Mouse (Mus musculus) layer of hippocampus, adult 2 months (tissue): ENCODE data around the gene Txndc16. TPM values are rescaled to one million over a fixed set of nuclear protein-coding genes. Genes with fewer than 3 reads are reported as not detected.

Experiments used
- DNase-seq, 2 experiments: peaks; one replicate each; pipeline ENCODE4 v3.0.0; 2022; ENCODE audit warnings: low spot score in 2 of 2
- H3K27ac ChIP-seq: fragments of 200-600 bp; 2 replicates; pipeline ENCODE4 v1.8.1; 2022
- H3K4me3 ChIP-seq: fragments of 200-600 bp; 2 replicates; pipeline ENCODE4 v1.8.1; 2022; ENCODE audit warnings: mild to moderate bottlenecking
- CTCF ChIP-seq: fragments of 200-600 bp; conservative IDR thresholded peaks from 2 replicates; pipeline ENCODE4 v1.8.1; 2022; ENCODE audit warnings: antibody characterized with exemption, mild to moderate bottlenecking, moderate library complexity
- total RNA-seq, 2 experiments: library from RNA; stranded (reverse); gene quantifications; 2 replicates each; pipeline ENCODE4 v1.2.3; 2021

Txndc16 gene
- total RNA-seq, 2 experiments from 2014 or later: 57.8 to 75.5 TPM

- H3K27ac ChIP-seq: no peak overlapping the region
- H3K4me3 ChIP-seq: no peak overlapping the region
- no peak for DNase-seq
- no peak for TF ChIP-seq CTCF
Measured at GRCm38 (mm10) chr14:45200607-45201006, 19.5 kb downstream of the Txndc16 start.

- TF ChIP-seq CTCF: no peak
- no peak for DNase-seq
- H3K4me3 ChIP-seq: no peak overlapping the region
- peak overlapping the region; percentile 78 for H3K27ac ChIP-seq
Measured at GRCm38 (mm10) chr14:45190999-45191398, 29.1 kb downstream of the Txndc16 start.

- no peak overlapping the region for H3K27ac ChIP-seq
- TF ChIP-seq CTCF: no peak
Measured at GRCm38 (mm10) chr14:45181611-45182010, 38.5 kb downstream of the Txndc16 start.

GRCm38 (mm10) chr14:45179606-45180005, 40.5 kb downstream of the Txndc16 start:
- H3K4me3 ChIP-seq: no peak overlapping the region
- no peak overlapping the region for H3K27ac ChIP-seq
- TF ChIP-seq CTCF: no peak
- DNase-seq: no peak

More at GRCm38 (mm10) chr14:45181611-45182010, 38.5 kb downstream of the Txndc16 start:
- no peak overlapping the region for H3K4me3 ChIP-seq
- DNase-seq: no peak

GRCm38 (mm10) chr14:45179186-45179585, 40.9 kb downstream of the Txndc16 start:
- H3K4me3 ChIP-seq: no peak overlapping the region
- no peak for DNase-seq
- no peak for TF ChIP-seq CTCF
- H3K27ac ChIP-seq: no peak overlapping the region

GRCm38 (mm10) chr14:45175012-45175740, 45.0 kb downstream of the Txndc16 start:
- H3K27ac ChIP-seq: no peak overlapping the region
- DNase-seq: no peak
- TF ChIP-seq CTCF: no peak
- H3K4me3 ChIP-seq: no peak overlapping the region

GRCm38 (mm10) chr14:45172260-45172659, 47.9 kb downstream of the Txndc16 start:
- Histone ChIP-seq H3K27ac (no peak overlapping the region), H3K4me3 (no peak overlapping the region)
- no peak for DNase-seq
- no peak for TF ChIP-seq CTCF

GRCm38 (mm10) chr14:45167366-45167765, 52.8 kb downstream of the Txndc16 start:
- no peak overlapping the region for H3K4me3 ChIP-seq
- peak; percentile 75 for TF ChIP-seq CTCF
- no peak for DNase-seq
- H3K27ac ChIP-seq: no peak overlapping the region

GRCm38 (mm10) chr14:45155511-45156173, 64.5 kb downstream of the Txndc16 start:
- H3K4me3 ChIP-seq: no peak overlapping the region
- TF ChIP-seq CTCF: no peak
- DNase-seq: no peak

GRCm38 (mm10) chr14:45153258-45153657, 66.9 kb downstream of the Txndc16 start:
- peak; percentile 71 for TF ChIP-seq CTCF
- Histone ChIP-seq H3K4me3 (no peak overlapping the region), H3K27ac (no peak overlapping the region)
- no peak for DNase-seq

More at GRCm38 (mm10) chr14:45155511-45156173, 64.5 kb downstream of the Txndc16 start:
- H3K27ac ChIP-seq: no peak overlapping the region

GRCm38 (mm10) chr14:45142511-45142910, 77.6 kb downstream of the Txndc16 start:
- peak; percentile 53 for DNase-seq
- peak; percentile 92 for TF ChIP-seq CTCF
- Histone ChIP-seq H3K4me3 (no peak overlapping the region), H3K27ac (no peak overlapping the region)

GRCm38 (mm10) chr14:45140344-45141080, 79.6 kb downstream of the Txndc16 start:
- no peak overlapping the region for H3K27ac ChIP-seq
- no peak for TF ChIP-seq CTCF
- H3K4me3 ChIP-seq: no peak overlapping the region
- DNase-seq: peak in 1 of 2 experiments; percentile 39

GRCm38 (mm10) chr14:45135961-45136360, 84.2 kb downstream of the Txndc16 start:
- Histone ChIP-seq H3K27ac (no peak overlapping the region), H3K4me3 (no peak overlapping the region)
- no peak for TF ChIP-seq CTCF
- no peak for DNase-seq
